Mouse (Mus musculus) forebrain, embryonic 14.5 days (tissue): ENCODE results near the gene Lrrc3b. TPM values are rescaled to one million over a fixed set of nuclear protein-coding genes. Genes with fewer than 3 reads are reported as not detected.

Experiments
- ATAC-seq: fragments of 200-750 bp; cut with Nextera tagmentation; 2 replicates; pipeline ENCODE4 v1.8.0; 2017; ENCODE audit warnings: mild to moderate bottlenecking, moderate library complexity
- DNase-seq: peaks from one replicate; pipeline ENCODE4 v3.0.0-alpha.2; 2015; ENCODE audit warnings: low spot score
- H3K27ac ChIP-seq: fragments of 300-500 bp; sonication (generic); 2 replicates; pipeline ENCODE4 v1.5.1; 2014; ENCODE audit warnings: low read depth, mild to moderate bottlenecking, control low read depth, low read length, moderate library complexity
- H3K27me3 ChIP-seq: fragments of 300-500 bp; sonication (generic); replicated peaks from 2 replicates; pipeline ENCODE4 v1.6.1; 2014; ENCODE audit warnings: low read length, control low read depth, mixed read lengths; ENCODE audit not compliant: control insufficient read depth, insufficient read depth
- H3K36me3 ChIP-seq: fragments of 300-500 bp; sonication (generic); 2 replicates; pipeline ENCODE4 v1.6.1; 2014; ENCODE audit warnings: low read length, control low read depth; ENCODE audit not compliant: control insufficient read depth, insufficient read depth
- H3K4me1 ChIP-seq: fragments of 300-500 bp; sonication (generic); 2 replicates; pipeline ENCODE4 v1.6.1; 2014; ENCODE audit warnings: antibody characterized with exemption, low read length, control low read depth; ENCODE audit not compliant: control insufficient read depth, insufficient read depth
- H3K4me2 ChIP-seq: fragments of 300-500 bp; sonication (generic); 2 replicates; pipeline ENCODE4 v1.6.1; 2014; ENCODE audit warnings: mild to moderate bottlenecking, control low read depth, low read length
- H3K4me3 ChIP-seq: fragments of 300-500 bp; sonication (generic); 2 replicates; pipeline ENCODE4 v1.5.1; 2014; ENCODE audit warnings: low read depth, low read length, control low read depth
- H3K9ac ChIP-seq: fragments of 300-500 bp; sonication (generic); 2 replicates; pipeline ENCODE4 v1.6.1; 2014; ENCODE audit warnings: mild to moderate bottlenecking, low read length, control low read depth, moderate library complexity
- H3K9me3 ChIP-seq: fragments of 300-500 bp; sonication (generic); replicated peaks from 2 replicates; pipeline ENCODE4 v1.6.1; 2016; ENCODE audit warnings: low read length, control low read depth, mixed read lengths; ENCODE audit not compliant: control insufficient read depth
- WGBS: fragments of 180-500 bp; shearing (Covaris S2); extraction: QIAGEN DNeasy Blood & Tissue Kit; methylation state at CpG from one replicate; pipeline ENCODE4 v1.1.7; 2014; 5-methylcytosine and 5-hydroxymethylcytosine counted together
- polyA plus RNA-seq: library from polyadenylated mRNA; unstranded; fragments of >200 nt; fragmentation: Nextera tagmentation; extraction: Ambion mirVana; gene quantifications from 2 replicates; pipeline ENCODE4 v1.2.1, GENCODE M21; 2014

Gene Lrrc3b
- polyA plus RNA-seq, 1 experiment from 2014 or later = 5.5 TPM

- Histone ChIP-seq H3K27ac (no peak overlapping the region), H3K27me3 (no peaks in the 10 kb centered on the region), H3K4me2 (no peak overlapping the region), H3K4me1 (no peaks in the 10 kb centered on the region), H3K9me3 (no peaks in the 10 kb centered on the region), H3K9ac (no peak overlapping the region), H3K36me3 (no peaks in the 10 kb centered on the region), H3K4me3 (no peak overlapping the region)
- 90% methylated on average over 9 of the region's 9 CpGs for WGBS
- ATAC-seq (no peak), DNase-seq (no peak)
These were observed 116.2 kb downstream of the Lrrc3b start for GRCm38 (mm10) chr14:15322441-15323123.

GRCm38 (mm10) chr14:15319399-15319915, 119.3 kb downstream of the Lrrc3b start:
- no peaks in the 10 kb centered on the region for H3K27me3 ChIP-seq
- ATAC-seq = no peak

GRCm38 (mm10) chr14:15308576-15308975, 130.2 kb downstream of the Lrrc3b start:
- no peaks in the 10 kb centered on the region for H3K36me3 ChIP-seq
- H3K9me3 ChIP-seq = no peaks in the 10 kb centered on the region
- DNase-seq (no peak), ATAC-seq (no peak)
- H3K4me3 ChIP-seq = no peak overlapping the region
- H3K27me3 ChIP-seq = no peaks in the 10 kb centered on the region
- no peak overlapping the region for H3K4me2 ChIP-seq
- no peak overlapping the region for H3K9ac ChIP-seq
- WGBS = 86% methylated on average over 2 of the region's 2 CpGs
- H3K27ac ChIP-seq = no peak overlapping the region
- H3K4me1 ChIP-seq = no peaks in the 10 kb centered on the region

More at GRCm38 (mm10) chr14:15319399-15319915, 119.3 kb downstream of the Lrrc3b start:
- Histone ChIP-seq H3K36me3 (no peaks in the 10 kb centered on the region), H3K4me2 (no peak overlapping the region), H3K4me3 (no peak overlapping the region), H3K4me1 (no peaks in the 10 kb centered on the region), H3K27ac (no peak overlapping the region), H3K9me3 (no peaks in the 10 kb centered on the region), H3K9ac (no peak overlapping the region)
- no peak for DNase-seq
